Mouse (Mus musculus) gonadal fat pad, adult 2 months (tissue): Measurements from ENCODE around the gene Ttc38. TPM values are rescaled to one million over a fixed set of nuclear protein-coding genes. Genes with fewer than 3 reads are reported as not detected.
"Not testable (repeated sequence)": the region's sequence is repeated elsewhere in the genome, so short reads cannot be mapped to it uniquely, and the experiment has no call there.

ENCODE experiments used
- DNase-seq: peaks from one replicate; pipeline ENCODE4 v3.0.0-alpha.2; 2012; ENCODE audit warnings: low read depth
- polyA plus RNA-seq: library from polyadenylated mRNA; depleted of rRNA; stranded (reverse); fragments of >200 nt; gene quantifications from 2 replicates; pipeline ENCODE4 v1.2.3, GENCODE M21; 2012

Gene Ttc38
- polyA plus RNA-seq, 1 experiment = 12.6 TPM

DNA sequence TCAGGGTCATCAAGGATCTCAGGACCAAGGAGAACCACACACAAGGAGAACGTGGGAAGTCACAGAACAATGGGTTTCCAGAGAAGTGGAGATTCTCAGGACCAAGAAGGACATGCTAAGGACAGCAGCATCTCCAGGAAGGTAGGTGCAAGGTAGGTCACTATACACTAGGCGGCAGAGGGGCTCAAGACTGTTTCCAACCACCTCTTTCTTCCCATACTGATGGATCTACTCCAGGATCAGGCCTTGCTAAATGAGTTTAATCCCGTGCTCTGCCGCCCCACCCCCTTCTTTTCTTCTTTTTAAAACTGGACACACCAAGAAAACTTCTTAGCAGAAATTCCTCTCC is 10.1 kb upstream of the Ttc38 start:
- no peak for DNase-seq

DNA sequence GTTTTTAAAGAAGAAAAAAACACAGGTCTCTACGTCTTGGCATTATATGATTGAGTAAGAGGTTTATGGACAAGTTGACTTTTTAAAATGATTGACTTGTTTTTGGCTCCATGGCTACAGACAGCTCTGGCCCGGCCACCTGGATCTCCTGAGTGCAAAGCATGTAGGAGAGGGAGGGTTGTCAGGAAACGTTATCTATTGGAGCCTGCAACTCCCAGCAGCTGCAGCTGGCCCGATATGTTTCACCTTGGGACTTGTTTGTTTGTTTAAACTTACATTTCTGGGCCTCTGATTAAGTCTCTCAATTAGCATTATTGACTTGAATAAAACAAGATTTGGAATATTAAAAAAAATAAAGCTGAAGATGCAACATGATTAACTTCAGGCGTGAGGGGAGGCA is 5.4 kb upstream of the Ttc38 start:
- no peak for DNase-seq

DNA sequence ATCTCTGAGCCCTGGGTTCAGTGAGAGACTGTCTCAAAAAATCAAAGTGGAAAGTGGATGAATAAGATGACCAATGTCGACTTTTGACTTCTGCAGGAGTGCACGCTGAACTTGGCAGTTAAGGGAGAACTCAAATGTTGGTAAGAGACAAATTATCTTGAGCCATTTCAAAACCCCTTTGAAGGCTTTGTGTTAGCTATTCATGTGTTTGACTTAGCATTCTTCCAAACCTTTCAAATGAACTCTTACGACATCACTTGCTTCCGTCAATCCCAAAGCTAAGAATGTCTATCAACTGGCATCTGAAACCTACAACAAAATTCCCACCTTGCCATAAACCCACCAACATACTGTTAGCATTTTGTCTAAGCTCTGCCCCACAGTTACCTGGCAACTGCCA is 4.0 kb upstream of the Ttc38 start:
- no peak for DNase-seq

DNA sequence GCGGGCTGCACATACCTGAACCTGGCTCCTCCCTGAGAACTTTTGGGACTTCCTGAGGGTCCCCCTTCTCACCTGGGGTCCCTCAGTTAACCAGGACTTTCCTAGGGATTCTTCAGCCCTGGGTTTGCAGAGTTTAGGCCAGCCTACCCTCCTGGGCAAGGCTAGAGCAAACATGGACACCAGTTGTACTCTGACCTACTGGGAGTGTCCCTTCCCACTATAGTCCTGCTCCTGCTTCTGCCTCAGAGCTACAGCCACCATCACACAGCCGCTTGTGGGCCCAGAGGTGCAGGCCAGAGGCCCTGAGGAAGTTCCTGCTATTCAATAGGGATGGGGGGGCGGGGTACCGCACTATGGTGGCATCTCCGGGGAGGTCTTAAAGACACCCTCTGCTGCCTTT is 2.6 kb upstream of the Ttc38 start:
- no peak for DNase-seq

DNA sequence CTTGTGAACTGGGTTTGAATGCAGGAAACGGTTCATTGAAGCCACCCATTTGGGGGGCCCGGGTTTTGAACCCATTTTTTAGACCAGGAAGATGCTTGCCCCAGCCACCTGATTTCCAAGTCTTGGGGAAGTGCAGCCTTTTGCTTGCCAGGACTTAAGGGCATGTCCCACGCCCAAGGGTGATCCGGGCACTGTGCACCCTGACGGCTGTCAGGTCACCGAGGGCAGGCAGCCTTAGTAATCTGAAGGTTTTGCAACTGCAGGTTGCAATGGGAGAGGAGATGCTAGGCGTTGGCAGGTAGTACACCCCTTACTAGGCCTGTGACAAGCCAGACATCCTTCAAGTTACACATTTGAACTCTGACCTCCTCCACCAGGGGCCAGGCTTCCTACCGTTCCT is 493 bp downstream of the Ttc38 start:
- DNase-seq = no peak

DNA sequence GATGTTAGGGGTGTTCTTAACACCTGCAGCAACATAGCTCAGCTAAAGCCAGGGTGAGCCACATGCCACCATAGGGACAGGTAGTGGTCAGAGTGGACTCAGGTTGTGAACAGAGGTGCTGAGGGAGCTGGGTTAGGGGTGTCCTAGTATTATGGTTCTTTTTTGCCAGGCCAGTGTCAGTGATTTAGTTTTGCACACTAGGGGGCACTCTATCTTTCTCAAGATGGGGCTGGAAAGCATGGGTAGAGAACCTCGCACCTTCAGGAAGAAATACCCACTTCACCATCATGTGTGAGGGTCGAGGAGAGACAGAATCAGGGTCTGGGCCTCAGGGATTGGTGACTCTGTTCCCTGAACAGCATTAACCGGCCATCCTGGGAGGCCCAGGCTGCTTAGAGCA is 3.2 kb downstream of the Ttc38 start:
- DNase-seq = no peak

DNA sequence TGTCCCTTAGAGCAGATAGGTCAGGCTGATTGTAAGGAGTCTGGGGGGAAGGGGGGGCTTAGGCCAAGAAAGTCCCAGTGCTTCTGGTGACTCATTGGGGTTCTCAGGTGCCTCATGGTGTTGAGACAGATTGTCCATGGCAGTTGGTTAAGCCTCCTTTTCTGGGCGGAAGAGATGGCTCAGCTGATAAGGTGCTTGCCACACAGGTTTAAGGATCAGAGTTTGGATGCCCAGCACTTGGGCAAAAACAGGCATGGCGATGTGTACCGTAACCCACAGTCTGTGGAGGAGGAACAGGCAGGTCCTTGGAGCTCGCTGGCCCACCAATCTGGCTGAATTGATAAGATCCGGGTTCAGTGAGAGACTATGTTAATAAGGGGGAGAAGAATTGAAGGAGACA is 4.8 kb downstream of the Ttc38 start:
- DNase-seq = no peak

DNA sequence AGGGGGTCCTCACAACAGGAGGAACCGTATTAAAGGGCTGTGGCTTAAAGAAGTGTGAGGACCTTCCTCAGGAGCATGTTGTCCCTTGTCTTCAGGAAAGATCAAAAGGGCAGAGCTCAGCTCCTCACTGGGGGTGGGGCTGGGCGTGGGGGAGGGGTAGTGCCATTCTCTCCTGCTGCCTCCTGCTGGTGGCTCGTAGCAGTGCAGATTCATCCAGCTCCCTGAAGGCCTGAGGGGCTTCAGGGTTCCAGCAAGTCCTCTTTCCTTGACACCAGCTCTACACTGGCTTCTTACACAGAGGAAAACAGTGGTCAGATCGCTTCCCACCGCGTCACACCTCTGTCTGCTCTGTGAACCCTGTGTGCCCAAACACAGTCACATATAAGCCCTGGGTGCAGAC is 8.9 kb downstream of the Ttc38 start:
- no peak for DNase-seq

DNA sequence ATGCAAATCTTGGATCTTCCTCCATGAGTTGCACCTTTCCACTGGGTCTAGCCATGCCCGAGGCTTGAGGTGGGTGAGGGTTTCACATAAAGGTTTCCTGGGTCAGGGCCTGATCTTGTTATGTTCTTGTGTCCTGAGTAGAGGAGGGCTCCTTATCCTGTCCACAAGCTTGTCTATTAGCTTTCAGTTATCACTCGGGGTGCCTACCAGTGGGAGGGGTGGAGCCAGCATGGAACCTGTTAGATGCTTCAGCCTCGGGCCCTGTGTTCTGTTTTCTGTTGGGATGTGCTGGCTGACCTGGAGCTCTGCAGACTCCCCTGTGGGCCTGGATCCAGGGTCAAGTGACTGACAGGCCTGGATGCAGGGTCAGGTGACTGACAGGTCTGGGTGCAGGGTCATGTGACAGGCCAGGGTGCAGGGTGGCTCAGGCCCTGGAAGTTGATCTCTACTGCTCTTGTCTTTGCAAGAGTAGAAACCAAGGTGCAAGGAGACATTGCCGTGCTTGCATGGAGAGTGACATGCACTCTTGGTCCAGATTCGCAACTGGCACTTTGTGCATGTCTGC is 9.8 kb downstream of the Ttc38 start:
- no peak for DNase-seq

DNA sequence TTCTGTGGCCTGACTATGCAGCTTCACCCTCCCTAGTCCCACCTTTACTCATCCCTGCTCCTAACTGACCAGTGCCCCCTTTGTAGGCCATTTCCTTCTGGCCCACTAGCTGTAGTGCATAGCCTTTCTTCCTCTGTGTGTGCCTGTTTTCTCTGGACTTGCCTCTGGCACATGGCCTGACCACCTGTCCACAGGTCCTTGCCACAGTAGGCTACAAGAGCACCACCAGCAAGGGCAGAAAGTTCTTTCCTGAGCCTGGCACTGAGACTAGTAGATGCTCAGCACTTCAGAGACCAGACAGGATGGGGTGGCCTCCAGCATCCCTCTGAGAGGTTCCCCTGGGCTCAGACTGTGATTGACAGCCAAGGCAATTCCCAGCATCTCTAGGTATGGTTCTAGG is 13.0 kb downstream of the Ttc38 start:
- DNase-seq = no peak

DNA sequence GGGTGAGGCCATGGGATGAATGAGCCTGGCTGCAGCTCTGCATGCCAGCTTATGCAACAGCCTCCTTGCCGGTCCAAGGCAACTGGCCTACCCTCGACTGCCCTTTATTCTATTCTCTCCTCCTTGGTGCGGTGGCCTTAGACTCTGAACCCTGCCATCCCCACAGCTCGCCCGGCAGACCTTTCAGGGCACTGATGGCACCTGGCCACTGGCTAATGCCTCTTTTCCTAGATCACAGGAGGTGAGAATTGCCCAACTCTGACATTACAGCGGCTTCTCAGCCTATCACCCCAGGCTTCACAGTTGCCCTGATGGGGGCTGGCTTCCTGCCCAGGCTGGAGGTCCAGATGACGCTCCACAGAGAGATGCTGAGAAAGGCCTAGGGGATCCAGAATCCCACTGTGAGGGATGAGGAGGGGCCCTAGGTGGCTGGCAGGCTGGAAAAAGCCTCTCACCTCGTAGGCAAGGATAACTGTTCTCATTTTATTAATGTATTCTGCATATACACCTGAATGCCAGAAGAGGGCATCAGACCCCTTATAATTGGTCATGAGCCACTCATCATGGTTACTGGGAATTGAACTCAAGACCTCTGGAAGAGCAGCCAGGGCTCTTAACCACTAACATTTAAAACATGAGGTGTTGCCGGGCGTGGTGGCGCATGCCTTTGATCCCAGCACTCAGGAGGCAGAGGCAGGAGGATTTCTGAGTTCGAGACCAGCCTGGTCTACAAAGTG is 19.7 kb downstream of the Ttc38 start:
- no peak for DNase-seq

DNA sequence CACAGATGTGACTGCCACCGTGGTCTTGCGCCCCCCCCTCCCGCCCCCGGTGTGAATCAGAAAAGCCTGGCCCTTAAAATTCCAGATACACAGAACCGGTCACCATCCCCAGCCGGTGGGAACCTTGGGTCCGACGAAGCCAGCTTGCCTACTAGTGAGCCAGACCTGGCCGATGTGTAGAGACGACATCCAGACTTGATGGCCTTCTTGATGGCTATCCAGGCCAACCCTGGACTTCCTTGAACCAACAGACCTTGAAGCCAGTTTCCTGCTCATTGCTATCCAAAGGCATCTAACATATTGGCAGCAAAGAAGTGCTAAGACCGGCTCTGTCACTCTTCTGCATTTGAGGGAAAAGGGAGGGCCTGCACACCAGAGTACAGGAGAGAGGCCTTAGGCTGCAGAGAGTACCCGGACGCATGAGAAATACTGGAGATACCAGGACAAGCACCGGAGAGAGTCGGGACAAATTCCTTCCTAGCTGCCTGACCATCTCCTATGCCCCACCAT is 26.9 kb downstream of the Ttc38 start:
- no peak for DNase-seq

DNA sequence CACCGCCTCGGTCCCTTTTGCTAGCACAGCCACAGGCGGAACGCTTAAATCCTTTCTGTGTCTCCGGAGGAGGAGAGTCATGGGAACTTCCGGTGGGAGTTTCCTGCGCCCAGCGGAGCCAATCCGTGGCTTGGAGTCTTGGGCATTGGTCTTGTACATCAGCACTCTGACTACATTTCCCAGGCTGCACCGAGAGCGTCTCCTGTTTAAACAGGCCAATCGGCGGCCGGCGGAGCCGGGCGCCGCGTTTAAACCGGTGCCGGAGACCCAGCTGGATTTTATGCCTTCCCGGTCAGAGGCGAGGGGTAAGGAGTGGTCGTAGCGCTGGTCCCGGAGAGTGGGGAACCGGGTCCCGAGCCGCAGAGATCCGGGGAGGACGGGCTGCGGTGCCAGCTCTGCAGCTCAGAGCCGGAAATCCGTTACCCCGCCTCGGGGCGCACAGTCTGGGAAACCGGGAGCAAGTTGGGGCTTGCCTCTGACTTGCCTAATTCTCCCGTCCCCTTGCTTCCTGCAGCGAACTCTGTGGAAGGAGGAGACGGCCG is 27.5 kb downstream of the Ttc38 start, which contains the start of gene Gtse1:
TSS of gene Gtse1 (plus strand) at position 256 of the 542 bp plus-strand sequence.
- peak; percentile 84 for DNase-seq

DNA sequence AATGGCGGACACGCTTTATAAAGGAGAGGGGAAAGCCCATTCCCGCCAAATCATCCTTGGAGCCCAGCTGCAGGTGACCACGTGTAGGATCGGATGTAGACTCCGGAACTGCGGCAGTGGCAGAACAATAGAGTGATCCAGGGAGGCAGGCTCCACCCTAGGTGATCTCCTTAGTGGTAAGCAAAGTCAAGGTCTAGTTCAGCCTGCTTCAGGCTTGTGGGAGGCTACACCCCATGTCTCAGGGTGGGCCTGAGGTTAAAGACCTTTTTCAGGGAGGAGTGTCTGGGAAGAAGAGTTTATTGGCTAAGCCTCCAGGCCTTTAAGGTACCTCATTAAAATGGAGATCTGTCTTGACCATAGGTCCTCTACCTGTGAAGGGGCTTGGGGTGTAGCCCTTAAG is 33.8 kb downstream of the Ttc38 start:
- not testable (repeated sequence) for DNase-seq

DNA sequence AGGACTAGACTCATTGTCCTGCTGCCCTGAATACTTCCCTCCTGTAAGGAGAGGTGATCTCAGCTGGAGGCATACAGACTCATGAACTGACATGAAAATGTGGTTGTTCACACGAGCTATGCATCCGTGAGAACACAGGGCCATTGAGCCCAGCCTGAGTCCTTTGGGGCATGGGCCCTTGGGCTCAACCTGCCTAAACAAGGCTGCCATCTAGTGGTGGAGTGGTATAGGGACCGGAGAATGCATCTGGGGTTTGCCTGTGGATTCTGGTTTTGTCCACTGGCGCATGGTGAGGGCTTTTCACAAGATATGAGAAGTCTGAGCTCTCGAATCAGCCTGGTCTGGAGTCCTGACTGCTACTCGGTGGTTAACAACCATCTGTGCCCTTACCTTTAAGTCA is 35.6 kb downstream of the Ttc38 start:
- no peak for DNase-seq

DNA sequence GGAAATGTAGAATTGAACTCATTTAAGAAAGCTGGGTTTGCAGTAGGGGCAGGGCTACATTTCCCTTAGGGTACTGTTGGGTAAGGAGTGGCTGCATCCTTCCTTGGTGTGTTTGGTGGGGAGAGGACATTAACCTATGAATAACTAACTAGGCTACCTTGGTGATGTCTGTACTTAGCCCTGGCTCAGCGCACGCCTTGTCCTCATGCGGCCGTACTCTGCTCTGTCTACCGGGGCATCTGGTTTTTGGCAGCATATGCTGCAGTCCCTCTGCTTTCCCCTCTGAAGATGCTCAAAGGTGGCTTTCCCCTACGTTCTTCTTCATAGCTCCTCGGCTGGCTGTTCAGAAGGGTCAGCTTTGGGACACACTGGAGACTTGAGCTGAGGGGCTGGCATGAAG is 45.2 kb downstream of the Ttc38 start:
- DNase-seq = no peak

DNA sequence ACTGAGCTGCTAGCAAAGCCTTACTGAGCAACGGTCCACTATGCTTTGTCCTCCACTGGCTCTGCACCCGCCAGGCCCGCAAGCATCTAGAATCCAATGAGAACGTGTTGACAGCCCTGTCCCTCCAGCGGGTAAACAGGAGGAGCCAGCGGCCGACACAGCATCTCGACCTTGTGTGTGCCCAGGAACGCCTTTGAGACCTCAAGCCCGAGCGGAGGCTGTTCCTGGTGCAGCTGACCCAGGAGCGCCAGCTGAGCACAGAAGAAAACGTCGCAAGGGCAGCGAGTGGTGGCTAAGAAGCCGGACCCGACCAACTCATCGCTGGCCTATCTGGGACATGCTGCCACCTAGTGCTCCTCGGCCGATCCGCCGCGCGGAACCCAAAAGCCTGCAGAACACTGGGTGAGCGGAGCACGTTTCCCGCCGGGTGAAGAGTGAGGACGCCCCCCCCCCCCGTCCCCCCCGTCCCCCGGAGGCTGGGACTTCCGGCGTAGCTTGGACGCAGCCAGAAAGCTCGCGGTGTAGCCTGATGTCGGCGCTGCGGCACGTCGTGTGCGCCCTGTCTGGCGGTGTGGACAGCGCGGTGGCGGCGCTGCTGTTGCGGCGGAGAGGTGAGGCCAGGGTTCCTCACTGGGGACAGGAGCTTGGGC is 46.9 kb downstream of the Ttc38 start, which contains the start of gene Trmu:
TSS of gene Trmu (plus strand) at position 465 of the 650 bp plus-strand sequence.
- no peak for DNase-seq

DNA sequence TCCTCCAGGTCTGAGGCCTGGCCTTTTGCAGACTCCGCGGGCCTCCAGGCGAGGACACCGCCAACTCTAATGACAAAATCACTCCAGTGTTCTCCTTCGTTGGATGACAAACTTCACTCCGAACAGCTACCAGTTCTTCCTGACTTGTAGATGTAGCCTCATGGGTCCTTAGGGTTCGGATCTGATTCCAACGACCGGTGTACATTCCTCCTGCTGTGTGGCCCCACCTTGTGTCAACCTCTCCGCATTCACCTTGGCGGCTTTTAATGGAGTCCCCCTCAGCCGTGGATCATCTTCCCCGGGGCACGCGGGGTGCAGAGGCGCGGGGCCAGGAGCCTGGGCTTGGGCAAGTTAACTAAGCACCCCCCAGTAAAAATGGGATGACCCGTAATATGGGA is 47.4 kb downstream of the Ttc38 start:
- DNase-seq = no peak

DNA sequence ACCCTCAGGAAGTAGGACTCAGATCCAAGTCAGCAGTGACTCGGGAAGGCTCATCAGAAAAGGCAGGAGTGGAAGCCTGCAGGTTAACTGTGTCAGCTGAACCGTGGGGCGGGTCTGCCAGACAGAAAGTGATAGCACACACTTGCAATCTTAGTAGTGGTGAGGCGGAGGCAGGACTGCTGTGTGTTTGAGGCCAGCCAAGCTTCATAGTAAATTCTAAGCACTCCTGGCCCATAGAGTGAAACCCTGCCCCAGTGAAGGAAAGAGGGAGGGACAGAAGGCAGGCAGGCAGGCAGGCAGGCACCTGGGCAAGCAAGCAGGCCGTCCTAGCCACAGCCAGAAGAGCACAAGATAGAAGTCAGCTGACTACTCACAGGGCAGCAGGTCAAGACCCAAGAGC is 53.5 kb downstream of the Ttc38 start:
- DNase-seq = no peak

DNA sequence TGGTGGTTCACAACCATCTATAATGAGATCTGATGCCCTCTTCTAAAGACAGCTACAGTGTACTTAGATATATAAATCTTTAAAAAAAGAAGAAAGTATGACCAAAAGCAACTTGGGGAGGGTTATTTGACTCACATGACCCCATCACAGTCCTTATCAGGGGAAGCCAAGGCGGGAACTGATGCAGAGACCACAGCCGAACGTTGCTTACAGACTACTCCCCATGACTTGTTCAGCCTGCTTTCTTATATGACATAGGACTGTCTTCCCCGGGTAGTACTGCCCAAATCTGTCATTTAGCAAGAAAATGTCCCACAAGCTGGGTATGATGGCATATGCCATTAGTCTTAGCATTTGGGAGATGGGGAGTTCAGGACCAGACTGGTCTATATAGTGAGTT is 57.1 kb downstream of the Ttc38 start:
- DNase-seq = no peak

DNA sequence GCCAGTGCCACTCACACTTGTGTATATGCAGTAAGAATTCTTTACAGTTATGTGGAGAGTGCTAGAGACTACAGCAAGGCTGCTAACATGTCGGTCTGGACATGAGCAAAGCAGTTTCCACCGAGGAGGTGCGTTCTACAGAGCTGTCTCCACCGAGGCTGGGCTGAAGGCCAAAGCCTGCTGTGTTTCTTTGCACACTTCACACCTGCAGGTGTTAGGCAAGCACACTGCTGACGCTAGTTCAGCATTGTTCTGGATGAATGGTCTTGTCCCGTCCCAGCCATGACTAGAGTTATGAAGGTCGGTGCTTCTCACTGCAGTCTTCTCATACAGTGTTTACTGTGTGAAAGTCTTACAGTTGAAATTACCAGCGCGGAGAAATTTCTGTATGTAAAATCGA is 59.9 kb downstream of the Ttc38 start:
- no peak for DNase-seq

DNA sequence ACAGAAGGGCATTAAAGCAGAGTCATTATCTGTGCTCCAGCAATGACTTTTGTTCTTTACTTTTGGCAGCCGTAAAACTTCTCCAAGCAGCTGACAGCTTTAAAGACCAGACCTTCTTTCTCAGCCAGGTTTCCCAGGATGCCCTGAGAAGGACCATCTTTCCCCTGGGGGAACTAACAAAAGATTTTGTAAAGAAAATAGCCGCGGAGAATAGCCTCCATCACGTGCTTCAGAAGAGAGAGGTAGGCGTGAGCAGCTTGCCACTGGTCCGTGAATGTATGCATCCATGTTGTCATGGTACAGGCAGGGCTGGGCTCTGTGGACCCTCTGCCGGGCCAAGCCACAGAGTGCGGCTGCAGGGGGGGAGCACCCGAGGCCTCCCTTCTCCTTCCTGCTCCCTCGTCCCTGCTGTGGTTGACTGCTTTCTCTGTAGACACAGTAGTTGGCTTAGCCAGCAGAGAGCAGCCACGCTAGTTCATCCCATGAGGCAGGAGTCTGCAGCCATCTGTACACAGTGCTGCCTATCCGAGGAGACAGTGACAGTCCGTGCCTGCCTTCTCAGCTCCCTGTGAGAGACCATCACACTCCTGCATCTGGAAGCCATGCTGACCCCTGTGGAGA is 60.5 kb downstream of the Ttc38 start:
- no peak for DNase-seq
